Mouse (Mus musculus) cerebellum, postnatal 4 days (tissue): ENCODE results near the gene Tpk1.
A peak's percentile ranks its signal among the peaks of the same experiment; 100 is the strongest.

Experiments
- DNase-seq, 2 experiments: peaks; one replicate each; pipeline ENCODE4 v3.0.0; 2022; ENCODE audit warnings: low spot score in 2 of 2, mixed read lengths in 1 of 2

The Tpk1 gene

DNA sequence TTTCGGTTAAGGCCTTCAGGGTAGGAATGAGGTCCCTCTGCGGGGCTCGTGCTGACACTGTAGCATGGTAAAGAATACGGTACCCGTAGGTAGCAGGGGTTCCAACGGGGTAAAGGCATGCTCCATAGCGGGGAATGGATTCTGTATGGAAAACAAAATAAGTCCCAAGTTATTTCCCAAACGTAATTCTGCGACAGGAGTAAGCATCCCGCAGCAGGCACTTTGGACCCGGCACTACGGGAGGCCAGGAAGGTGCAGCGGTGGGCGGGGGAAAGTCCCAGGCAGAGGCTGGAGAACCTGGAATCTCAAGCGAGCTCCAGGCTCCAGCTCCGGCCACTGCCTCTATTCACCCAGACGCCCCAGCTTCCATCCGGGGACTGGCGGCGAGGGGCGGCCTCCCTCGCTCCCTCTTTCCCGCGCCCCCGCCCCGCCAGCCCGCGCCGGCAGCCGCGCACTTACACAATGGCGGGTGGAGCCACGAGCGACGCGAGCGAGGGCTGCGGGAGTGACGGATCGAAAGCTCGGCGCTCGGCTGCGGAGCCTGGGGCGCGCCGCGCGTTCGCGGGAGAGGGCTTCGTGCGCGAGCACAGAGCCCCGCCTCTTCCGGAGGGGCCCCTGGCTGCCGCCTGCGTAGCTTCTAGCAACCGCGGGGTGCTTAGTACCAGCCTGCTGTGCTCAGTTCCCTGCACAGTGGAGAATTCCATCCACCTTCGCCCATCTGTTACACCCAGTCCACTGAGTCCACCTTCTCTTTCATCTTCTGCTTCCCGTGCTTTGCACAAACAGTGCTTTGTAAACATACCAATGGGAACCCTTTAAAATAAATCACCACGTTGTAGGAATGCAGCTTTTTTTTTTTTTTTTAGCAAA, at the start of gene Tpk1:
Gene Tpk1 (minus strand): TSS at position 602 of the 870 bp plus-strand sequence.
- peak; percentile 83 to 94 for DNase-seq

DNA sequence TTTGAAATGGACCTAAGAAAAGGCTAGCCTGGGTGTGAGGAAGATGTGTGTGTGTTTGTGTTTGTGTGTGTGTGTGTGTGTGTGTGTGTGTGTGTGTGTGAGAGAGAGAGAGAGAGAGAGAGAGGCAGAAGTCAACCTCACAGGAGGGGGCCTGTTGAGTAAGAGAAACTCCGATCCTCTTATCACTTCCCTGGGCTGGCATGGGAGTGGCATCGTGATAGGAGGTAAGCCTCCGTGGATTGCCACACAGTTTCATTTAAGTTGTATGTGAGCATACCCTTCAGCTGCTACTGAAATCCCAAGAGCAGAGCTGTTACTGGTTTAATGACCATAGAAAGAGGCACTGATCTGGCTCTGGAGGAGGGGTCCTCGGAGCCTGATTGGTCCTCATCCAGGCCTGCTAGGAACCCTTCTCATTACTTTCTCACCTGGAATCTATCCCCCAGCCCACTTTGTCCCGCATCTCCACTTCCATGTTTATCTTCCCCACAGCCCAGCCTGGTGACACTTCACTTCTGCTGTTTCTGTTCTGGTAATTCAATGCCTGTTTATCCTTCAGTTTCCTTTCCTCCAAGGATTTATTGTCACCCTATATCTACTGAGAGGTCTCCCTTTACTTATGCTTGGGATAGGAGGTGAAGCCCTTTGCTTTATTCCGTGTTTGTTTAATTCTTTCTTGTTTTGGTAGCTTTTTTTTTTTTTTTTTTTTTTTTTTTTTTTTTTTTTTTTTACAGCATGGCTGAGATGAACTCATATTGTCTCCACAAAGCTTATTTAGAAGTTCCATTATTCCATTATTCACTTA, 36.9 kb upstream of the Tpk1 start:
- no peak for DNase-seq

DNA sequence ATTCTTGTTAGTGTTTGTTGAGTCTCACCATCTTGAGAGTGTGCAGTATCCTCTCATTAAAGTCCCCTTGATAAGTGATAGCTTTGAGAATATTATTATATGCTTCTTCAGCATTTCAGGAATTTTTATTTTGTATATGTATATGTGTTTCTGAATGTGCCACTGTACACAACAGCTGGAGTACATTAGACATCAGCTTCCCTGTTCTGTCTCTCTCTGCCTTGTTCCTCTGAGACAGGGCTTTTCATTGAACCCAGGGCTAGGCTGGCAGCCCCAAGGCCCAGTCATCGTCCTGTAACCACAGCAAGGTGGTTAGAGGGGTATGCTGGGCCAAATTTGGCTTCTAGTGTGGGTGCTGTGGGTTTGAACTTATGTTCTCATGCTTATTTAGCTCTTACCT, 25.8 kb upstream of the Tpk1 start:
- DNase-seq, result no peak

DNA sequence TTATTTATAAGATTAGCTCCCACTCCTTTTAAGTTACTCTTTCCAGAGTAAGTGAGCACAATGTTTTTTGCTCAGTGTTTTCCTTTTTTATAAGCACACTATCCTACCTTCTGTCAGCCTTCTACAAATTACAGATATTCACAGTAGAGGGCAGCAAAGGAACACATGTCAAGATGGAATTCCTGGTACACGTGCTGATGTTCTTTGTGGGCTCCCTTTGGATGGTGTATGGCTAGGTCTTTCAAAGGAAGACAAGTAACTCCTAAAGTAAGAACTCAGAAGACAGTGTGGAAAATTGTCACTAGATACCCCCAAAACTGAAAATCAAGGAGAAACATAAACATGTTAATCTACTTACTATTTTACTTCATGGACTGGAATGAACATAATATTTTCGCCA, 19.9 kb upstream of the Tpk1 start:
- no peak for DNase-seq

DNA sequence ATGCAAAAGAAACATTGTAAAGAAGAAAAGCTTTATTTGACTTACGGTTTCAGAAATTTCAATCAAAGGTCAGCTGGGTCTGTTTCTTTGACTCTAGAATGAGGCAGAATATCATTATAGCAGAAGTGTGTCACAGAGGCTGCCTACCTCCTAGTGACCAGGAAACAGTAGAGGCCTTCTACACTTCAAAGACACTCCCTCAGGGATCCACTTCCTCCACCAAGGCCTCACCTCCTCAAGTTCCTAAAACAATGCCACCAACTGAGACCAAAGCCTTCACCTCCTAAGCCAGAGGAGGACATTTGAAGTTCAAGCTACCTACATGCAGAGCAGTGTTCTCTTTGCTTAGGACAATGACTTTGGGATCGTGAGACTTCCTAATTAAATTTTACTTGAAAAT, 16.5 kb upstream of the Tpk1 start:
- DNase-seq, result no peak

DNA sequence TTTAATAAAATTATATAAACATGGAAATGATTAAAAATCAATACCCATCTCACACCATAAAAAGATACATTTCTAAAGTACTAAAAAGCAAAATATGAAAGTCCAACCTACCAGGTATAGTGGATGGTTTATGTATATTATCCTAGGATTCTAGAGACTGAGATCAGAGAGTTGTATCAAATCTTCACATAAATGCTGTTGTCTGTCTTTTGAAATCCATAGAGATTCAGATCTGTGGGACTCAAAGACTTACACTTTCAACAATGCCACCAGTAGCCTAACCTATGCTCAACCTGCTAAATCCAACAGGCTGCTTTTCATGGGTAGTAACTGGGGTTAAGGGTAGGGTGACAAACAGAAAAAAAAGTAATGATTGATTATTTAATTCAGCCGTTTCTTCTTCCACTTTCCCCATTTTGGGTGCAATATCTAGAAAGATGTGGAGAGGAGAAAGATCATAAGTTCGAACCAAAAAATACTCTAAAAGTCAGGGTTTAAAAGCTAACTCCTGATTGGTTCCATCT, 12.7 kb upstream of the Tpk1 start:
- no peak for DNase-seq

DNA sequence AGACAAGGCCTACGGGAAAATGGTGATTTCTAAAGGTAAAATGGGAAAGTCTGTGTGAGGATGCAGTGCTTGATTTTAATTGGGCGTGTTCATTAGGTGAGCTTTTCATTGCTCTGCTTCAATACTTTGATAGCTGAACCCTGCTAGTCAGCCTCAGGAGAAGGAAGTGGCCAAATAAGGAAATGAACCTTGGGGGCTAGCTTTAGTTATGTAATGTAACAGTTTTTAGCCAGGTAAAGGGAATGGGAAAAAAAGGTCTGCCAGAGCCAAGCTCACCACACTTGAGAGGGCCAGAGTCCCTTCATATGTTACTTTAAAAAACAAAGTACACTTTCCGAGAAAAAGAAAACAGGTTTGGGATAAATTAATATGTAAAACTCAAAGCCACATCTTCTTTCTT, 11.5 kb upstream of the Tpk1 start:
- DNase-seq, result no peak

DNA sequence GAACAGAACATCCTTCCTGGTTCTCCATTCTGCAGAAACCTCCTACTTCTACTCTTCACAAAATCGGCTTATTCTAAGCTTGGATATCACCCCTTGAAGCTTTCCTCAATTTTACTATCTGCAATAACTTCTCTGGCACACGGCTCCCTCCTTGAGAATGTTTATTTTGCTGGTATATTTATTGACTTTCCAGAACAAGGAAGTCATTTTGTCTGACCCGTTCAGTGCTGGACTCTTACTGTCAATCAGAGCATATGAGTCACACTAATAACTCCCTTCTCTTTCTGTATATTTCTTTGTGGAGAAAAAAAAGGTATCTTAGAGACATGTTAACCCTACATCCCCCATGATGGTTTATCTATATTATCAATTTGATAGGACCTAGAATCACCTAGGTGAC, 10.1 kb upstream of the Tpk1 start:
- DNase-seq, result no peak

DNA sequence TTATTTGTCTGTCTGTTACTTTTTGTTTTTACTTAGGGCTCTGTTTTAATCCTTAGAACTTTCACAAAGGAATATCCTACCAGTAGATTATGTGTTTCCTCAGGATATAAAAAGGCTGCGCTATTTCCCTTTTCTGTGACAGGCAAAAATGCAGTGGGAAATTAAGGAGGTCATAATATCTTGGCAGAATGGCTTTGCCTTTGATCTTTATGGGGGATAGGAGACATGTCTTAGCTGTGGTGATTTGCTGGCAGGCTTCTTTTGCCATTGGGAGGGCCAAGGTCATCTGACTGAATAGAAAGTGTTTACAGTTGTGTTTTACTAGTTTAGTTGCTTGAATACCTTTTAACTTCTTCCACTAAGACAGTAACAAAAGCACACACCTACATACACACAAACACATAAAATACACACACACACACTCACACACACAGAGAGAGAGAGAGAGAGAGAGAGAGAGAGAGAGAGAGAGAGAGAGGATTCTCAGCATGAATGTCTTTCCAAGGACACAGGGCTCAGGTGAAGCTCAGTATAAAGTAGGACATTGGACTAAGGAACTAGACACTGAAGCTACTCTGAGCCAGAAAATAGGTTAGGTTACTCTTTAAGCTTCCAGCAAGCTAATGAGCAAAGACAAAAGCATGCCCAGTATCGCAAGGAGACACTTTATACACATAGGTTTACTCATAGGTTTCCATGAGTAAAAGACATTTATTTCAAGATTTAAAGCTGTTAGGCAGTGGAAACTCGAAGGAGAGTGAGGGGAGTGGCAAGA, 9.1 kb upstream of the Tpk1 start:
- DNase-seq, result no peak

DNA sequence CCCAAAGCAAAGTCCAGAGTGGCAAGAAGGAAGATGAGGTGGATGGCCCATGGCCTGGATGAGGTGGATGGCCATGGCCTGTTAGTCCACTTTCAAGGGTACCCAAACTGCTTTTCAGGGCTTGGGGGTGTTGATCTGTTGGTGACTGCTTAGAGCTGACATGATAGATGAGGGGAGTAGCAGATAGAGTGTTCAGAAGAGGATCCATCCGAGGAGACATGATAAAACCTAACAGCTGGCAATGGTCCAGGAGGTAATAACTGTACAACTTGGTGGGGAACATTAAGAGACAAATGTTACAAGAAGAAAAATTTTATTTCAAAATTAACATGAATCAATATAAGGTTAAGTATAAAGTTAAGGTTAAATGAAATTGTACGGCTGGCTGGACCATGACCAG, 4.9 kb upstream of the Tpk1 start:
- no peak for DNase-seq

DNA sequence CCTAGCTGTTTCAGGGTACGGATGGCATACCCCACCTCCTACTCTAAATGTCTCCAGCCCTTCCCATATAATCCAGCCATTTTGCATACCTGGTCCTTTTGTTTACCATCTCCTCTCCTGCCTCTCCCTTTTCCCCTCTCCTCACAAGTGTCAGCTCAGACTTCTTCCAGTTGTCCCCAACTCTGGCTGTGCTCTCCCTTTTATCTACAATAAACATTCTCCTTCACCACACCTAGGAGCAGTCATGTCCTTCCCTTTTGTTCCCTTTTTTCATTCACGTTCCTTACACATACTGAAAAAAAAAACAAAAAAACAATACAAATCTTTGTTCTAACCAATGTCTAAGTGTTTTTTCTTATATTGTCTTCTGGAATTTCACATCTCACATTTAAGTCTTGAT, 1.6 kb upstream of the Tpk1 start:
- no peak for DNase-seq

DNA sequence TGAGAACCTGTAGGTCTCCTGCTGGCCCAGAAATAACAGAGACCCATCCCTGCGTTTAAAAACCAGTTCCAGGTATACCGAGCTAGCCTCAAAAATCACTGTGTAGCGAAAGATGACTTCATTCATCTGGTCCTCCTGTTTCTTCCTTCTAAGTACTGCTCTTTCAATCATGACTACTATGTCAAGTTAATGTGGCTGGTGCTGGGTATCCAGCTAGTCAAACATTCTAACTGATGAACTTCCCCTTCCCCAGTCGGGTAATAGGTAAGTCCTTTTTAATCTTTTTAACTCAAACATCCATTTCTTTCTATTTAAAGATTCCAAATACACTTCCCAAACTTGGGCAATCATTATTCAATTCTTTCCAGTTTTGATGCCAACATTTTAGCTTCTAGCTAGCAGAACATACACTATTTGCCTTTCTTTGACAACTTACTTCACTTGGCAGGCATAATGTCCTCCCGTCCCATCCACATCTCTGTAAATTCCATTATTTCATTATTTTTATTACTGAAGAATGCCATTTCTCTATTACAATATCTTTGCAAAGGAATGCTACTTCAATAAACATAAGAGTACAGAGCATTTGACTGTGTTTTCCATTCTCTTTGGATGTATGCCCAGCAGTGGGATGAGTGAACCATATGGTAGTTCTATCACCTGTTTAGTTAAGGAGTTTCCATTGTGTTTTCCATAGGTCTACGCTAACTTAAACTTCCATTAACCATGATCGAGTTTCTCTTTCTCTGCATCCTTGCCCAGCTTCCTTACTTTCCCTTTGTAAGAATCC, 728 bp upstream of the Tpk1 start:
- no peak for DNase-seq

DNA sequence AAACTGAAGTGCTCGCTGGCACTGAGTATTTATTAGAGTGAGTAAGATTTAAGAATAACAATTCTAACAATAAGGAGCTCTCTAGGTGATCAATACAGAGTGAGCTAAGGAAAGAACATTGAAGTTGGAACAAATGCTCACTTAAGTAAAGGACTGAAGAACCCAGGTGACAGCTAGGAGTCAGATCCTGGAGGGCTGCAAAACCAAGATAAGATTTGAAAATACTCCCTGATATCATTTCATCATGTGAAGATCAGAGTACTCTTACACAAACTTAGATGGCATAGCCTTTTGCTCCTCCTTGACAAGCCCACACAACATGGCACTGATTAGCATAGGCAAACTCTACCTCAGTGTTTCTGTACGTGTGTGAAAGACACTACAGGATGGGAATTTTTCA, 4.3 kb downstream of the Tpk1 start:
- DNase-seq, result no peak

DNA sequence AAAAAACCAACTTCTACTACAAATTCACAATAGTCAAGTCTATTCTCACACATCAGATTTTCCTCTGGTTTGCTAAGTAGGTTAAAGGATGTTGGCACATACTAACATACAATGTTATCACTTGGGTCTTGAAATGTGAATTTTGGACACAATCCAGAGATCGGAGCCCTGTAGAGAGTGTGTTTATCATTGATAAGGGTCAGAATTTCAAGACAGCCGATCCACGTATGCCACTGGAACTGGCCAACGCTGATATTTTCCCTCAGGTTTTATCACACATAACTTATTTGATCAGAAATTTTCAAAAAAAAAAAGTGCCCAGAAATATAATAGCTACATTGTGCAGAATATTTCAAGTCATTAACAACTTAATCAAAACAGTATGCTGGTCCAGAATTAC, 7.8 kb downstream of the Tpk1 start:
- no peak for DNase-seq

DNA sequence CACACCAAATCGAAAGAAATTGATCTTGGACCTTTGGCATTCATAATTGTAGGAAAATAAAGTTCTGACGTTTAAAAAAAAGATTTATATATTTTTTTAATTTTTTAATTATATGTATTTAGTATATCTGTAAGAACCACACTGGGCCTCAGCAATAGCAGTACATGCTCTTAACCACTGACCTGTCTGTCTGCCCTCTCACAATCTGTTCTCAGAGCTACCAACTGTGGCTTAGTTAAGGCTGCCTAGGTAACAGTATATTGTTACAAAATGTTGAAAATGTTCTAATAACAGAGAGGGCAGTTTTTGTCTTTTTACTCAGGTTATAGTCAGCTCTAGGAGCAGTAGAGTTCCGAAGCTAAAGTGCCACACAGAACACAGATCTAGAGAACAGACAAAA, 8.2 kb downstream of the Tpk1 start:
- DNase-seq, result no peak

DNA sequence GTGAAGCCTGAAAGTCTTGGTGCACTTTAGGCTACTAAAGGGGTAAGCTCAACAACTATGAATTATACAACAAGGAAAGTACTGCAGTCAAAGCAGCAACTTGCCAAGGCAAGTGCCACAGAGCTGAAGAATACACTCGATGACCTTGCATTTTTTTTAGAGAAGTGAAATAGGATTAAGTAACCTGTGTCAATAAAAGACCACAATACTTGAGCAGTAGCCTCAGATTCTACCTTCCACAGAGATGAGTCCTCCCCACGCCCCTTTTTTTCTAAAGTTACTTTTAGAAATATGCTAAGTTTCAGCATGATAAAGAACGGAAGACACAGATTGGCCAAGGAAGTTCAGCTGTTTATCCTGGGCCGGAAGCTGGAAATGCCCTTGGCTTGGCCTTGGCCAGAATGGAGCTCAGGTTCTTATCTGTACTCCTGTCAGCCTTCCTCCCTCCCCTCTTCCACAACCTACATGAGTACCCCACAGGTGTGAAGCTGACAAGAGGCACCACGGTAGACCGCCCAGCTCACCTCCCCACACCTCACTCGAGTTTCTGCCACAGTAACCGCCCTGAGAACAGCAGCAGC, 11.1 kb downstream of the Tpk1 start:
- no peak for DNase-seq

DNA sequence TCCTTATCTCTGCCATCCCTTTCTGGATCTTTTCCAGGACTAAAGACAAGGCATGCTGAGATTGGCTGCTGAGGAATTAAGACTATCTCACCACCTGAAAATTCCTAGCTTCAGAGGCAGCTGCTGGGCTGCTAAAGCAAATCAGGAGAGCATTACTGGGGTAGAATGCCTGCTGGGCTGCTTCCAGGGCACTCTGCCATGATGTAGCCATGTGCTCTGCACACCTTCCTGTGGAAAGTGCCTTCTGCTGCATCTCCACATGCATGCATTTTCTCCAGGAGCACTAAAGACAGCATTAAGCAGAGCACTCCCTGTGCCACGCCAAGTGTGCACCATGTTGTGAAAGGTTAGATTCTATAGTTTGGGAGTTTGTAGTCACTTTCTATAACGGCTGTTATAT, 16.6 kb downstream of the Tpk1 start:
- DNase-seq, result peak in 1 of 2 experiments; percentile 52

DNA sequence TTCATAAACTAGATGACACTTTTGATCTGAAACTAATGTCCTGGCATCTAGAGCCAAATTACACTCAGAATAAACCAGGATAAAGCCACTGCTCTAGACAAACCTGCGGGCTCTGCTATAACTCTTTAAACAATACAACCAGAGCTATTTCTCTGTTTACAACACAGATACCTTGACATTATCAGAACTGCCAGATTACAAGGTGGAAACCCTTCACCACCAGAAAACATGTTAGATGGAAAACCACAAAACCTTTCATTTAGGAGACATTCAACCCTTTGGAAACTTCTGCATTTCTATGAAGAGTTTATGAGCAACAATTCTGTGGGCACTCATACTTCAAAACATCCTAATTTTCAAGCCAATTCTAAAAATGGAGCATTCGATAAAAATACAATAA, 20.4 kb downstream of the Tpk1 start:
- no peak for DNase-seq

DNA sequence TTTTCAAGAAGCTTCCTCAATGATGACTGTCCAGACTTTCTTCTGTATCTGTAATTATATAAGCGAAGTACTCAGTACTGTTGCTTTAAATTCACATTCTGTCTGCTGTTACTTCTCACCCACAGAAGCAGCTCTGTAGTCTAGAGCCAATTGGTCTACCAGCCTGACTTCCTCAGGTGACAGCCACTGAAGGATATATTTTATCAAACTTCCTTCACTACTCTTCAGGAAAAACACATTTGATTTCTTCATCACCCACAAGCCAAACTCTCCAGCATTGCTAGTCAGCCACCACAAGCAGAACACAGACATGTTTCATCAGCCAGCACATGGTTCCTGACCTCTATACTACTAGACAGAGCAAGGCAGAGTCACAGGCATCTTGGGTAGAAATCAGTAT, 21.0 kb downstream of the Tpk1 start:
- no peak for DNase-seq

DNA sequence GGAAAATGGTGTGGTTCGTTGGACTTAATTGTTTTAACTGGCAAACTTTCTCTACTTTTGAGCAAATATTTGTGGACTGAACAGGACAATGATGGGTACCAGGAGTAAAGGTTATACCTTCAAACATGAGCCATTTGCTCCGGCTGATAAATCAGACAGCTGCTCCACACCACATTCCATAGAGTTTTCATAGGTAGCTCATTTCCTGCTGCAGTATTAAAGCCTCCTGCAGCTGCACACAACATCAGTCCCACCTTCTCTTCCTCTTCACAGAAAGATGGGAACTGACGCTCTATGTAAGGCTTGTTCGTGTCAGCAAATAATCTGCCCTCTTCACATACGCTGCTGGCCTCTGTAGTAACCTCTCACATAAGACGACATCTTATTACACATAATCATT, 22.4 kb downstream of the Tpk1 start:
- no peak for DNase-seq

DNA sequence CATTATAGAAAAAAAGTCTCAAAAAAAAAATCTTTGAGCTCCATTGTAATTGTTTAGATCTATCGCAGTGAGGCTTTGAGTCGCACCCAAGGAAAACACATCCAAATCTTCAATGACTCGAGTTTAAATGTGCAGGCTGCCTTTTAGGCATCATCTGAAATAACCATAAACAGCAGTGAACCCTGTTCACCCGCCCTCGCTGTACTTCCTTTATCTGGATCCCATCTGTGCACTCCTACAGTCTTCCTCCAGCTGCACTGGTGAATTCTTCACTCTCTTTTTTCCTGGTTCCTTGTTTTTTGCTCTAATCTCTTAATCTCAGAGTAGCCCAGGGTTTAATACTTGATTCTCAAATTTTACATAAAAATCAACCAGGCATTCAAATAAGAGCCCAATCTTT, 23.7 kb downstream of the Tpk1 start:
- no peak for DNase-seq
